Mouse (Mus musculus) heart, embryonic 12.5 days (tissue): ENCODE measurements around the gene Mcm3ap. TPM values are rescaled to one million over a fixed set of nuclear protein-coding genes. Genes with fewer than 3 reads are reported as not detected.

Experiments
- ATAC-seq: fragments of 200-750 bp; cut with Nextera tagmentation; 2 replicates; pipeline ENCODE4 v1.8.0; 2017; ENCODE audit warnings: moderate TSS enrichment, moderate library complexity; ENCODE audit not compliant: insufficient number of reproducible peaks, low FRiP score
- H3K27ac ChIP-seq: fragments of 300-500 bp; sonication (generic); 2 replicates; pipeline ENCODE4 v1.5.1; 2016; ENCODE audit warnings: mild to moderate bottlenecking, moderate library complexity; ENCODE audit not compliant: poor library complexity, severe bottlenecking
- H3K27me3 ChIP-seq: fragments of 300-500 bp; sonication (generic); replicated peaks from 2 replicates; pipeline ENCODE4 v1.6.1; 2016; ENCODE audit warnings: mild to moderate bottlenecking, moderate library complexity
- H3K36me3 ChIP-seq: fragments of 300-500 bp; sonication (generic); 2 replicates; pipeline ENCODE4 v1.6.1; 2016; ENCODE audit warnings: mild to moderate bottlenecking, moderate library complexity
- H3K4me1 ChIP-seq: fragments of 300-500 bp; sonication (generic); replicated peaks from 2 replicates; pipeline ENCODE4 v1.6.1; 2016; ENCODE audit warnings: mild to moderate bottlenecking
- H3K4me2 ChIP-seq: fragments of 300-500 bp; sonication (generic); 2 replicates; pipeline ENCODE4 v1.6.1; 2016; ENCODE audit warnings: mild to moderate bottlenecking, moderate library complexity
- H3K4me3 ChIP-seq: fragments of 300-500 bp; sonication (generic); 2 replicates; pipeline ENCODE4 v1.5.1; 2016; ENCODE audit warnings: mild to moderate bottlenecking
- H3K9ac ChIP-seq: fragments of 300-500 bp; sonication (generic); 2 replicates; pipeline ENCODE4 v1.6.1; 2016; ENCODE audit warnings: mild to moderate bottlenecking, moderate library complexity
- H3K9me3 ChIP-seq: fragments of 300-500 bp; sonication (generic); replicated peaks from 2 replicates; pipeline ENCODE4 v1.6.1; 2016; ENCODE audit warnings: mild to moderate bottlenecking, moderate library complexity
- WGBS: fragments of 180-500 bp; shearing (Covaris S2); methylation state at CpG from one replicate; pipeline ENCODE4 v1.1.7; 2016; 5-methylcytosine and 5-hydroxymethylcytosine counted together
- polyA plus RNA-seq: library from polyadenylated mRNA; unstranded; fragments of >200 nt; fragmentation: Nextera tagmentation; extraction: Ambion mirVana; gene quantifications from 2 replicates; pipeline ENCODE4 v1.2.1, GENCODE M21; 2016

The Mcm3ap gene
- polyA plus RNA-seq, 1 experiment from 2014 or later: 50.3 TPM

GRCm38 (mm10) chr10:76496366-76496765 is 27.6 kb downstream of the Mcm3ap start:
- Histone ChIP-seq H3K9ac (no peak overlapping the region), H3K27me3 (no peaks in the 10 kb centered on the region), H3K27ac (peak overlapping the region; percentile 56), H3K9me3 (no peaks in the 10 kb centered on the region), H3K36me3 (peaks cover 81% of the 10 kb centered on the region), H3K4me1 (peaks cover 16% of the 10 kb centered on the region), H3K4me3 (no peak overlapping the region), H3K4me2 (no peak overlapping the region)
- WGBS: 46% methylated on average over 7 of the region's 7 CpGs
- ATAC-seq: no peak

- Histone ChIP-seq H3K4me1 (peaks cover 16% of the 10 kb centered on the region), H3K4me3 (no peak overlapping the region), H3K27me3 (no peaks in the 10 kb centered on the region), H3K9ac (no peak overlapping the region), H3K4me2 (no peak overlapping the region), H3K9me3 (no peaks in the 10 kb centered on the region), H3K36me3 (peaks cover 85% of the 10 kb centered on the region), H3K27ac (no peak overlapping the region)
- ATAC-seq: no peak
- 90% methylated on average over 4 of the region's 4 CpGs for WGBS
Observed at GRCm38 (mm10) chr10:76497522-76497921, 28.8 kb downstream of the Mcm3ap start.

GRCm38 (mm10) chr10:76504271-76504943 is 35.7 kb downstream of the Mcm3ap start:
- Histone ChIP-seq H3K27me3 (no peaks in the 10 kb centered on the region), H3K4me2 (no peak overlapping the region), H3K27ac (no peak overlapping the region), H3K9ac (no peak overlapping the region), H3K36me3 (peaks cover 85% of the 10 kb centered on the region), H3K9me3 (no peaks in the 10 kb centered on the region), H3K4me3 (no peak overlapping the region), H3K4me1 (no peaks in the 10 kb centered on the region)
- ATAC-seq: no peak
- 89% methylated on average over 11 of the region's 11 CpGs for WGBS

GRCm38 (mm10) chr10:76505865-76506264 is 37.1 kb downstream of the Mcm3ap start:
- Histone ChIP-seq H3K27me3 (no peaks in the 10 kb centered on the region), H3K4me3 (no peak overlapping the region), H3K9ac (no peak overlapping the region), H3K9me3 (no peaks in the 10 kb centered on the region), H3K4me2 (no peak overlapping the region), H3K4me1 (no peaks in the 10 kb centered on the region), H3K27ac (no peak overlapping the region), H3K36me3 (peaks cover 85% of the 10 kb centered on the region)
- no peak for ATAC-seq
- 83% methylated on average over 7 of the region's 7 CpGs for WGBS

GRCm38 (mm10) chr10:76512965-76513583 is 44.3 kb downstream of the Mcm3ap start:
- no peaks in the 10 kb centered on the region for H3K4me1 ChIP-seq
- no peak overlapping the region for H3K4me2 ChIP-seq
- no peak overlapping the region for H3K4me3 ChIP-seq
- H3K27me3 ChIP-seq: no peaks in the 10 kb centered on the region
- no peak overlapping the region for H3K9ac ChIP-seq
- ATAC-seq: peak; percentile 83
- H3K9me3 ChIP-seq: peaks cover 9% of the 10 kb centered on the region; the same call in 1 of the 2 replicates
- peaks cover 75% of the 10 kb centered on the region for H3K36me3 ChIP-seq
- WGBS: 35% methylated on average over 5 of the region's 5 CpGs
- H3K27ac ChIP-seq: no peak overlapping the region

- H3K4me1 ChIP-seq: peaks cover 8% of the 10 kb centered on the region
- ATAC-seq: peak; percentile 34
- WGBS: 2% methylated on average over 11 of the region's 11 CpGs
Observed at GRCm38 (mm10) chr10:76530922-76531321, 62.2 kb downstream of the Mcm3ap start.

GRCm38 (mm10) chr10:76531375-76531774 is 62.6 kb downstream of the Mcm3ap start, which contains the start of gene Lss:
Gene Lss, plus strand, starts transcription at chr10:76531588.
- H3K4me1 ChIP-seq: peaks cover 8% of the 10 kb centered on the region
- H3K4me3 ChIP-seq: peak within 1 kb of the TSS; percentile 57
- H3K9me3 ChIP-seq: no peaks in the 10 kb centered on the region
- H3K36me3 ChIP-seq: peaks cover 29% of the 10 kb centered on the region
- peak within 1 kb of the TSS; percentile 81 for H3K9ac ChIP-seq
- H3K27me3 ChIP-seq: no peaks in the 10 kb centered on the region
- under 1% methylated on average over 36 of the region's 37 CpGs for WGBS
- peak within 1 kb of the TSS; percentile 86 for H3K4me2 ChIP-seq
- H3K27ac ChIP-seq: peak within 1 kb of the TSS; percentile 5
- ATAC-seq: peak; percentile 100

More at GRCm38 (mm10) chr10:76530922-76531321, 62.2 kb downstream of the Mcm3ap start:
- Histone ChIP-seq H3K27me3 (no peaks in the 10 kb centered on the region), H3K9ac (peak overlapping the region; percentile 81), H3K27ac (no peak overlapping the region), H3K4me3 (peak overlapping the region; percentile 57), H3K4me2 (peak overlapping the region; percentile 86), H3K9me3 (no peaks in the 10 kb centered on the region), H3K36me3 (peaks cover 26% of the 10 kb centered on the region)

GRCm38 (mm10) chr10:76531828-76532227 is 63.1 kb downstream of the Mcm3ap start:
- 3% methylated on average over 14 of the region's 14 CpGs for WGBS
- H3K9me3 ChIP-seq: no peaks in the 10 kb centered on the region
- H3K36me3 ChIP-seq: peaks cover 33% of the 10 kb centered on the region
- H3K4me1 ChIP-seq: peaks cover 8% of the 10 kb centered on the region
- 0 out of 2 replicates have a peak, but pooled peaks have one; percentile 8 for ATAC-seq
- peak overlapping the region; percentile 81 for H3K9ac ChIP-seq
- H3K27me3 ChIP-seq: no peaks in the 10 kb centered on the region
- H3K27ac ChIP-seq: peak overlapping the region; percentile 5
- H3K4me2 ChIP-seq: peak overlapping the region; percentile 86
- H3K4me3 ChIP-seq: peak overlapping the region; percentile 57

- peaks cover 66% of the 10 kb centered on the region for H3K36me3 ChIP-seq
- no peak for ATAC-seq
- no peaks in the 10 kb centered on the region for H3K9me3 ChIP-seq
- no peak overlapping the region for H3K9ac ChIP-seq
- H3K4me2 ChIP-seq: no peak overlapping the region
- H3K27me3 ChIP-seq: no peaks in the 10 kb centered on the region
- no peak overlapping the region for H3K27ac ChIP-seq
- no peak overlapping the region for H3K4me3 ChIP-seq
- H3K4me1 ChIP-seq: peaks cover 8% of the 10 kb centered on the region
- WGBS: 95% methylated on average over 7 of the region's 7 CpGs
Observed at GRCm38 (mm10) chr10:76535526-76535925, 66.8 kb downstream of the Mcm3ap start.

- ATAC-seq: no peak
- H3K4me2 ChIP-seq: no peak overlapping the region
- no peaks in the 10 kb centered on the region for H3K9me3 ChIP-seq
- no peaks in the 10 kb centered on the region for H3K4me1 ChIP-seq
- H3K9ac ChIP-seq: no peak overlapping the region
- H3K27ac ChIP-seq: no peak overlapping the region
- H3K36me3 ChIP-seq: peaks cover 87% of the 10 kb centered on the region
- WGBS: 74% methylated on average over 9 of the region's 9 CpGs
- H3K27me3 ChIP-seq: no peaks in the 10 kb centered on the region
- H3K4me3 ChIP-seq: no peak overlapping the region
Observed at GRCm38 (mm10) chr10:76537619-76538018, 68.9 kb downstream of the Mcm3ap start.

- H3K9me3 ChIP-seq: no peaks in the 10 kb centered on the region
- 85% methylated on average over 11 of the region's 11 CpGs for WGBS
- no peak overlapping the region for H3K4me2 ChIP-seq
- no peaks in the 10 kb centered on the region for H3K27me3 ChIP-seq
- no peak for ATAC-seq
- no peak overlapping the region for H3K9ac ChIP-seq
- peaks cover 93% of the 10 kb centered on the region for H3K36me3 ChIP-seq
- no peak overlapping the region for H3K27ac ChIP-seq
- no peak overlapping the region for H3K4me3 ChIP-seq
- no peaks in the 10 kb centered on the region for H3K4me1 ChIP-seq
Observed at GRCm38 (mm10) chr10:76541336-76542085, 72.8 kb downstream of the Mcm3ap start.
